Comparison of ENCODE assay signal across 8 mouse cellular contexts in genomic region chr7:99140984-99141918, GRCm38 (mm10). TPM values are rescaled to one million over a fixed set of nuclear protein-coding genes. Genes with fewer than 3 reads are reported as not detected.
A peak's percentile ranks its signal among the peaks of the same experiment; 100 is the strongest.
DNase-seq lines count a peak whose midpoint lies in the region; ATAC-seq and TF ChIP-seq lines count a peak whose summit lies in the region.

TSS of gene Uvrag (minus strand) at chr7:99141141.

- H3K36me3 ChIP-seq in hindbrain, embryonic 10.5 days = no peaks in the 10 kb centered on the region
- H3K36me3 ChIP-seq in lung, postnatal 0 days (ENCODE audit: insufficient read depth, low read length) = no peaks in the 10 kb centered on the region

- peak within 1 kb of the TSS; percentile 89 for H3K9ac ChIP-seq in lung, postnatal 0 days (replicated peaks; ENCODE audit: low read depth)

- peak; percentile 39; the same call in 1 of the 2 replicates for TF ChIP-seq EP300 in lung, postnatal 0 days (IDR thresholded peaks at IDR 0.05)

- DNase-seq in MN1 (ENCODE audit: low spot score) = peak; percentile 99
- DNase-seq in cerebellum, adult 9-10 months = peak; percentile 100
- DNase-seq in hindbrain, embryonic 10.5 days (ENCODE audit: low spot score) = peak; percentile 99
- peak; percentile 100 for DNase-seq in layer of hippocampus, adult 9-11 months
- DNase-seq in lung, postnatal 0 days (ENCODE audit: low spot score) = peak; percentile 99
- peak; percentile 98 for DNase-seq in ovary, postnatal 14 days (ENCODE audit: low spot score)
- DNase-seq in thymus, postnatal 14 days = peak; percentile 98

- WGBS in hindbrain, embryonic 10.5 days = 1% methylated on average over 51 of the region's 51 CpGs
- WGBS in lung, postnatal 0 days = under 1% methylated on average over 51 of the region's 51 CpGs

- peak within 1 kb of the TSS; percentile 67 for H3K4me2 ChIP-seq in lung, postnatal 0 days (replicated peaks; ENCODE audit: low read depth, low read length)

- H3K27me3 ChIP-seq in hindbrain, embryonic 10.5 days (ENCODE audit: insufficient read depth, poor library complexity, severe bottlenecking) = no peaks in the 10 kb centered on the region
- H3K27me3 ChIP-seq in lung, postnatal 0 days (replicated peaks; ENCODE audit: insufficient read depth, low read length) = no peaks in the 10 kb centered on the region

- peak; percentile 86 for ATAC-seq in frontal cortex, adult (ENCODE audit: low TSS enrichment)
- peak; percentile 97 for ATAC-seq in lung, postnatal 0 days

- peak within 1 kb of the TSS; percentile 87 for H3K27ac ChIP-seq in hindbrain, embryonic 10.5 days
- peak within 1 kb of the TSS; percentile 94 for H3K27ac ChIP-seq in lung, postnatal 0 days (ENCODE audit: low read length)

- no peaks in the 10 kb centered on the region for H3K9me3 ChIP-seq in hindbrain, embryonic 10.5 days
- H3K9me3 ChIP-seq in lung, postnatal 0 days (ENCODE audit: low read length) = no peaks in the 10 kb centered on the region

- TF ChIP-seq CTCF in lung, postnatal 0 days (IDR thresholded peaks at IDR 0.05) = no peak

- peaks cover 40% of the 10 kb centered on the region for H3K4me1 ChIP-seq in hindbrain, embryonic 10.5 days (replicated peaks)
- H3K4me1 ChIP-seq in lung, postnatal 0 days (ENCODE audit: insufficient read depth, low read depth, low read length) = peaks cover 9% of the 10 kb centered on the region; the same call in 1 of the 2 replicates

- peak within 1 kb of the TSS; percentile 76 for H3K4me3 ChIP-seq in hindbrain, embryonic 10.5 days
- peak within 1 kb of the TSS; percentile 99 for H3K4me3 ChIP-seq in lung, postnatal 0 days (ENCODE audit: low read depth, low read length)

RNA-seq across cellular contexts. Expression of gene Uvrag, which starts in this region (rescaled TPM):
- 10.9 and 12.8 TPM in 2 replicates for polyA plus RNA-seq in hindbrain, embryonic 10.5 days (2016; fragmentation: Nextera tagmentation; extraction: Ambion mirVana)
- polyA plus RNA-seq in lung, postnatal 0 days (2015; fragmentation: Nextera tagmentation; extraction: Ambion mirVana) = 23.4 and 28.6 TPM in 2 replicates

Comparison
In these comparisons a context has a peak if more than half of its experiments do, and no peak if none do; other contexts are left out.
1. Peak in every context shown above with its lines: DNase-seq, ATAC-seq, H3K4me3 ChIP-seq and H3K27ac ChIP-seq.